Mouse (Mus musculus) forebrain, postnatal 0 days (tissue): ENCODE data around the gene Ppat. TPM values are rescaled to one million over a fixed set of nuclear protein-coding genes. Genes with fewer than 3 reads are reported as not detected.

Experiments
- ATAC-seq: fragments of 200-750 bp; cut with Nextera tagmentation; 2 replicates; pipeline ENCODE4 v1.8.0; 2017; ENCODE audit warnings: mild to moderate bottlenecking, moderate library complexity
- DNase-seq: peaks from one replicate; pipeline ENCODE4 v3.0.0-alpha.2; 2015
- H3K27ac ChIP-seq: fragments of 300-500 bp; sonication (generic); 2 replicates; pipeline ENCODE4 v1.5.1; 2014; ENCODE audit warnings: low read depth, mild to moderate bottlenecking, antibody characterized with exemption, low read length, moderate library complexity, mixed read lengths
- H3K27me3 ChIP-seq: fragments of 300-500 bp; sonication (generic); 2 replicates; pipeline ENCODE4 v1.6.1; 2014; ENCODE audit warnings: mild to moderate bottlenecking, low read length, mixed read lengths; ENCODE audit not compliant: insufficient read depth
- H3K36me3 ChIP-seq: fragments of 300-500 bp; sonication (generic); 2 replicates; pipeline ENCODE4 v1.6.1; 2014; ENCODE audit warnings: mild to moderate bottlenecking, moderate library complexity; ENCODE audit not compliant: insufficient read depth
- H3K4me1 ChIP-seq: fragments of 300-500 bp; sonication (generic); 2 replicates; pipeline ENCODE4 v1.6.1; 2014; ENCODE audit warnings: antibody characterized with exemption; ENCODE audit not compliant: insufficient read depth
- H3K4me2 ChIP-seq: fragments of 300-500 bp; sonication (generic); 2 replicates; pipeline ENCODE4 v1.6.1; 2014; ENCODE audit warnings: low read depth, mild to moderate bottlenecking, moderate library complexity
- H3K4me3 ChIP-seq: fragments of 300-500 bp; sonication (generic); 2 replicates; pipeline ENCODE4 v1.5.1; 2014; ENCODE audit warnings: low read depth, low read length, mixed read lengths
- H3K9ac ChIP-seq: fragments of 300-500 bp; sonication (generic); 2 replicates; pipeline ENCODE4 v1.6.1; 2014; ENCODE audit warnings: mild to moderate bottlenecking
- H3K9me3 ChIP-seq: fragments of 300-500 bp; sonication (generic); 2 replicates; pipeline ENCODE4 v1.6.1; 2016; ENCODE audit warnings: low read length
- CTCF ChIP-seq: sonication (generic); IDR thresholded peaks from 2 replicates; pipeline ENCODE4 v1.5.1; 2016; ENCODE audit warnings: antibody characterized with exemption, control low read depth, low read depth
- WGBS: fragments of 180-500 bp; shearing (Covaris S2); extraction: QIAGEN DNeasy Blood & Tissue Kit; methylation state at CpG from one replicate; pipeline ENCODE4 v1.1.7; 2014; 5-methylcytosine and 5-hydroxymethylcytosine counted together
- polyA plus RNA-seq: library from polyadenylated mRNA; unstranded; fragments of >200 nt; fragmentation: Nextera tagmentation; extraction: Ambion mirVana; gene quantifications from 2 replicates; pipeline ENCODE4 v1.2.1, GENCODE M21; 2015
- total RNA-seq: library from RNA; depleted of rRNA; stranded (reverse); fragments of >200 nt; gene quantifications from 2 replicates; pipeline ENCODE4 v1.2.3, GENCODE M21; 2014; rRNA removed

Ppat gene
- total and polyA plus RNA-seq, 2 experiments from 2014 or later: 11.2 to 16.1 TPM

DNA sequence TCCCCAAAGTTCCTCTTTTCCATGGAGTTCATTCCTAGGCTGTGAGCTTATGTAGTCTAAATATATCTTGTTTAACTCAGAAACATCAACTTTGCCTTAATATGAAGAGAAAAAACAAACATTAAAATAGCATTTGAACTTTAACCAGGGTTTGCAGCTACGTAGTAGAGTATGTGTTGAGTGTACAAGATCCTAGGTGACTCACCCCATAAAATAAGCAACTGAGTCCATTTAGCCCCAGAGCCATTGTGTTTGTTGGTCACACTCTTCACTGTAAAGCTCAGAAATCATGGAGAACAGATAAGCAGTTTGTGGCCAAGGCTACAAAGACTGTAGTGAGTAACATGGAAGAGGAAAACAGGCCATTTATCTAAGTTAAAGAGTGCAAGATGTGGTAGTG is 67.3 kb downstream of the Ppat start:
- ATAC-seq (no peak), DNase-seq (no peak)
- H3K9ac ChIP-seq: no peak overlapping the region
- no peak overlapping the region for H3K4me3 ChIP-seq
- H3K36me3 ChIP-seq: peaks cover 44% of the 10 kb centered on the region
- H3K4me2 ChIP-seq: no peak overlapping the region
- H3K27me3 ChIP-seq: no peaks in the 10 kb centered on the region
- no peak for TF ChIP-seq CTCF
- no peaks in the 10 kb centered on the region for H3K9me3 ChIP-seq
- no peaks in the 10 kb centered on the region for H3K4me1 ChIP-seq
- 91% methylated on average over 1 of the region's 1 CpGs for WGBS
- H3K27ac ChIP-seq: no peak overlapping the region

DNA sequence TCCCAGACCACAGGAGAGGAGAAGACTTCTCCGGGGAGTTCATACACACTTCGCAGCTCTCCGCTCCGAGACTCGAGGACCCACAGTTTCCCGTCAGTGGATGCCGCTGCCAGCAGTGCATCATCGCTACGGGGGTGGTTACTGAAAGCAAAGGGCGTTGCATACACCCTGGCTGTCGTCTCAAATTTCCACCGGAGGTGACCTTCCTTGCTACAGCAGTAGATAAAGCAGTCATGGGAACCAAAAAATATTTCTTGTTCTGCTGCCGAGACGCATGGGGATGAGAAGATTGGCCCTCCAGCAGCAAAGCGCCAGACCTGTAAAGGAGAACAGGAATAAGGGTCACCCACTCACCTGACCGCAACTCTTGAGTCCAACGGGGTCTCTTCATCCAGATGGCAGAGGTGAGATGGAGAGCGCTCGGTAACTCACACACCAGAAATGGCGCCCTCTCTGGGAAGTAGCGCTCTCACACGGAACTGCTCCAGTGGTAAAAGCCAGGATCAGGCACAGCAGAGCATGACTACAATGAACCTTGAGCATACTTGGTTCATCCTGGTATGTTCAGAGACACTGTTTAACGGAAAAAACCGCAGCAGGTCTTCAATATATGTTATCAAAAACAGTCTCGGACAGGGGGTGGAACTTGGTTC is 75.1 kb downstream of the Ppat start:
- 92% methylated on average over 25 of the region's 25 CpGs for WGBS
- Histone ChIP-seq H3K36me3 (peaks cover 40% of the 10 kb centered on the region), H3K9ac (no peak overlapping the region), H3K27ac (no peak overlapping the region), H3K4me3 (no peak overlapping the region), H3K27me3 (no peaks in the 10 kb centered on the region), H3K4me2 (no peak overlapping the region), H3K9me3 (no peaks in the 10 kb centered on the region), H3K4me1 (no peaks in the 10 kb centered on the region)
- ATAC-seq (no peak), DNase-seq (no peak)
- no peak for TF ChIP-seq CTCF

DNA sequence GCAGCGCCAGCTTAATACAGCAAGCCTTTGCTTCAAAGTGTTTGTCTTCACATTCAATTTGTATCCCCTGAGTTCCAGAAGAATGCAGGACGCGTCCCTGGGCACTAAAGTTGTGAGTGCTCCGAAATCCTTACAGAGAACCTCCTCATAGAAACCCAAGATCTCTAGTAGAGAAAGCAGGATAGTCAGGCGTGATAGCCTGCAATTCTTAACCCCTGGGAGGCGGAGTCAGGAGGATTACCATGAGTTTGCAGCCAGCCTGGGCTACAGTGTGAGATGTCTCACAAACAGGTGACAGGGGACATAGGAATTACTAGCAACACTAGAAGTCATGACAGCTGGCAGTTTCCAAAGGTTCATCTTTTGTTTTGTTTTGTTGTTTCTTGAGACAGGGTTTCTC is 81.8 kb downstream of the Ppat start:
- Histone ChIP-seq H3K27me3 (no peaks in the 10 kb centered on the region), H3K4me3 (peak overlapping the region; percentile 14; the same call in 1 of the 2 replicates), H3K36me3 (peaks cover 74% of the 10 kb centered on the region), H3K4me2 (peak overlapping the region; percentile 37; the same call in 1 of the 2 replicates), H3K4me1 (no peaks in the 10 kb centered on the region), H3K9ac (no peak overlapping the region), H3K27ac (no peak overlapping the region), H3K9me3 (no peaks in the 10 kb centered on the region)
- DNase-seq: no peak
- WGBS: 50% methylated on average over 6 of the region's 6 CpGs
- no peak for ATAC-seq
- TF ChIP-seq CTCF: no peak

DNA sequence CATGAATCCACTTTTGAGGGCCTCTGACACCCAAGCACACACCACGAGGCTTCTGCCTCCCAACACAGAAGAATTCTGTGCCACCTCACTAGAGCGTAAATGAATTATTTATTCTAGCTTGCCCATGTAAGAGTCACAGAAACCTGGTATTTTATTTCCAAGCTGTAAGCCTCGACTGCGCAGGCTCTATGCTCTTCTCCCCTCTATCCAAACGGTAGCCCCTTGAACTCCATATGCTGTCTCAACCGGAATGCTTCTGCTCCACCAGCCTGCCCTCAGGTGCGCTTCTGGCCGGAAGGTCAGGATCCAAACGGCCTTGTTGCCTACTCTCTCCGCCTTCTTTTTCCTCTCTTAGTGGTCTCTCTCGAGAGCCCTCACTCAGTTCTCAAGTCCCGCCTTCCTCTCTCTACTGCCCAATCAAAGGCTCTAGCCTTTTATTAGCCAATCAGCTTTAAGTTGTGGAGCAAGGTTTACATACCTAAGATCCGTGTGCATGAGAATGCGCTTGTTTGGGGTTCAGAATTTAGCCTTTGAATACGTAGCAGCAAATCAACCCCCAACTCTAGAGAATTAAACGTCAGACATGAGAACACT is 82.6 kb downstream of the Ppat start:
- H3K4me1 ChIP-seq: no peaks in the 10 kb centered on the region
- DNase-seq (peak; percentile 42), ATAC-seq (peak; percentile 85)
- TF ChIP-seq CTCF: no peak
- H3K27me3 ChIP-seq: no peaks in the 10 kb centered on the region
- H3K4me2 ChIP-seq: peak overlapping the region; percentile 37
- H3K4me3 ChIP-seq: peak overlapping the region; percentile 14
- H3K9ac ChIP-seq: no peak overlapping the region
- H3K9me3 ChIP-seq: no peaks in the 10 kb centered on the region
- H3K36me3 ChIP-seq: peaks cover 68% of the 10 kb centered on the region
- no peak overlapping the region for H3K27ac ChIP-seq
- WGBS: 25% methylated on average over 16 of the region's 16 CpGs

DNA sequence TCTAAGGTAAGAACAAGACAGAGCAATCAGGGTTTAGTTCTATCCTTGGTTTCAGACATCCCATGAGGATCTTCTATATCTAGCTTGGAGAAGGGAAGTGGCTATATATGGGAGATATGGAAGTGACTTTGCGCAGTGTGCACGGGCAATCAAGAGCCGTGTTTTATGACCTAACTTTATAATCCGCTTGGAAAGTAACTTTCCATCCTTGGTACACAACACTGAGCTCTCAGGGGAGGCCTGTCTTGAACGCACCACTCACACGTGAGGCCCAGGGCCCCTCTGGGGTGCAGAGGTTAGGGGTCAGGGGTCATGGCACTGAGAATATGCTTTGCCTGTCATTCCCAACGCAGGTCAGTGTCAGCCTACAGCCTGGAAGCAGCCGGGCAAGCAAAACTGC is 84.6 kb downstream of the Ppat start:
- Histone ChIP-seq H3K36me3 (peaks cover 57% of the 10 kb centered on the region), H3K4me2 (no peak overlapping the region), H3K4me1 (no peaks in the 10 kb centered on the region), H3K27me3 (no peaks in the 10 kb centered on the region), H3K9me3 (no peaks in the 10 kb centered on the region), H3K4me3 (no peak overlapping the region), H3K9ac (no peak overlapping the region), H3K27ac (no peak overlapping the region)
- DNase-seq: no peak
- 88% methylated on average over 8 of the region's 8 CpGs for WGBS
- no peak for TF ChIP-seq CTCF
- no peak for ATAC-seq

Other genes starting within 250 kb of the Ppat start
- 16.1 and 18.8 TPM in 2 replicates for gene Aasdh, start 46.1 kb downstream of the Ppat start, total RNA-seq
- 6.7 and 13.3 TPM in 2 replicates for gene Aasdh, start 46.1 kb downstream of the Ppat start, polyA plus RNA-seq
- 142 and 150 TPM in 2 replicates for gene Paics, start 271 bp downstream of the Ppat start, total RNA-seq
- gene Paics, start 271 bp downstream of the Ppat start, polyA plus RNA-seq: 147 and 152 TPM in 2 replicates
- 79.6 and 92.1 TPM in 2 replicates for gene Srp72, start 23.1 kb upstream of the Ppat start, total RNA-seq
- gene Srp72, start 23.1 kb upstream of the Ppat start, polyA plus RNA-seq: 71.1 and 79.7 TPM in 2 replicates
- not detected in 2 replicates for gene Arl9, start 52.5 kb upstream of the Ppat start, total RNA-seq
- gene Arl9, start 52.5 kb upstream of the Ppat start, polyA plus RNA-seq: not detected in 2 replicates
- 0.77 and 0.86 TPM in 2 replicates for gene Thegl, start 64.4 kb upstream of the Ppat start, total RNA-seq
- gene Thegl, start 64.4 kb upstream of the Ppat start, polyA plus RNA-seq: 1.5 and 1.6 TPM in 2 replicates
- gene Hopx, start 163.5 kb upstream of the Ppat start, total RNA-seq: 26.1 and 28.1 TPM in 2 replicates
- gene Hopx, start 163.5 kb upstream of the Ppat start, polyA plus RNA-seq: 2.7 and 2.8 TPM in 2 replicates